Mouse (Mus musculus) left cerebral cortex, postnatal 14 days (tissue): ENCODE results near the gene Esp38. TPM values are rescaled to one million over a fixed set of nuclear protein-coding genes. Genes with fewer than 3 reads are reported as not detected.
"Not testable (repeated sequence)": the region's sequence is repeated elsewhere in the genome, so short reads cannot be mapped to it uniquely, and the experiment has no call there.

ENCODE experiments used
- DNase-seq, 2 experiments: peaks; one replicate each; pipeline ENCODE4 v3.0.0; 2021 to 2022; ENCODE audit warnings: low spot score in 2 of 2, mixed read lengths in 1 of 2
- intact Hi-C: fragments of 180-260 bp; cut with DNase I; formaldehyde crosslinking; loops from one replicate; pipeline ENCODE4 v1.15.1; 2025
- long read RNA-seq, 2 experiments: library from polyadenylated mRNA; stranded (forward); transcript quantifications; one replicate each; pipeline ENCODE4 v2.0.0; 2021
- total RNA-seq, 2 experiments: library from RNA; stranded (reverse); gene quantifications; 2 replicates each; pipeline ENCODE4 v1.2.3; 2021

Gene Esp38
- not detected for total RNA-seq
- long read RNA-seq, experiment 1 = 0 reads
- long read RNA-seq, experiment 2 = 0 reads

DNA sequence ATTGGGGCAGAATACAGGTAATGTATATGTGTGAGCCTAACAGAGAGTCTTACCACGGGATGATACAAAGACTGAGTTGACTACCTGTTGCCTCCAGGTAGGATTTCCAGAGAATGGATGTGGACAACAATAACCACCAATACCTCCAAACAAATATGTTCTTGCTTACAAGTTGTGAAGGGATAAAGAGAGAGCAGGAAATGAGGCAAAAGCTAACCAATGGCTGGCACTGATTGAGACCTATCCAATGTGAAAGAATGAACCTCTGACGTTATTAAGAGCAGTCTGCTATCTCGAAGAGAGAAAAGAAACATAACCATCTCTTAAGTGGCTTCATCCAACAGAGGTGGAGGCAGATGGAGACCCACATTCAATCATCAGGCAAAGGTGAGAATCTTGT is at the start of gene Esp38:
TSS of gene Esp38 (plus strand) at position 301 of the 400 bp plus-strand sequence.
- intact Hi-C loops = no loop called here
- DNase-seq = no peak

DNA sequence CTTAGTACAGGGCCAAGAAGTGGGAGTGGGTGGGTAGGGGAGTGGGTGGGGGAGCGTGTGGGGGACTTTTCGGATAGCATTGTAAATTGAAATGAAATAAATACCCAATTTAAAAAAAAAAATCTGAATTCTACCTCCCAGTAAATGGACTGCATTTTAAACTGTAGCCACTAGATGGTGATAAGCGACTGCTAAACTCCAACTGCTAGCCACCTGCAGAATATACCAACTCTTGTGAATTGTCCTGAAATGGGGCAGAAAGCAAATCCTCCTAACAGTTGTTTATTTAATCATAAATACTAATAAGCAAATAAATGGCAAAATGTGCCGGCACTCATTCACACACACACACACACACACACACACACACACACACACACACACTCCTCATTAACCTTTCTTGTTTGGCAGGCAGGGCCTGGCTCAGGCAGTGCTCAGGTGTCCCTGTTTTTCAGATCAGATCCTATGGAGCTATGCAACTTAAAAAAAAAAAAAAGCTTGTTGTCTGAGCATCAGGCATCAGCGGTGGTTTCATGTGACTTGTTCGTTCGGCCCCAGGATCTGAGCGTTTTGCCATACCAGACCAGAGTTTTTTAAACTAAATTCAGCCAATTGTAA is 47.3 kb upstream of the Esp38 start:
- intact Hi-C loops, DNase-seq: not testable (repeated sequence)

Other genes starting within 250 kb of the Esp38 start
- gene AC192777.2, start 144.9 kb downstream of the Esp38 start, total RNA-seq = not detected